Mouse (Mus musculus): ENCODE measurements around the gene Hemk1.

DNA sequence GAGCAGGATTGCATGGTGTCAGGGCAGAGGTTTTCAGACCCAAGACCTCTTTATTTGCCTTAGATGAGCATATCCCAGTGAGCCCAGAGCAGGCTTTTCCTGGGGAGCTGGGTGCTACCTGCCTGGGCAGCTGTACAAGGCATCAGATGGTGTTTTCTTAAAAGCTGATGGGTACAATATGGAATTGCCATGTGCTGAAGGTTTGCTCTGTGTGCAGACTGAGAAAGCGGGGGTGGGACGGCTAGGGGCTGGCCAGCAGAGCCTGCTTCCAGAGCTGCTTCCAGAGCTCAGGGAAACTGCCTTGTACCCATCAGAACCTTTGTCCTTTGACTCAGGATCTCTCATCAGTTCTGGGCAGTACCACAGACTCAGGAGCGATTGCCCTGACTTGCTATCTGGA, 49.6 kb upstream of the Hemk1 start:
- no peak for TF ChIP-seq CTCF (IDR thresholded peaks at IDR 0.05; ENCODE audit: control insufficient read depth, insufficient read depth, insufficient replicate concordance, low read depth, low read length)
- no peak for TF ChIP-seq POLR2A (IDR thresholded peaks at IDR 0.05; ENCODE audit: control insufficient read depth, low read depth, low read length)

All from testis, adult 2 months (tissue).